Mouse (Mus musculus) cerebellum, adult 11-12 months (tissue): Measurements from ENCODE around the gene Gm3106.
"Not testable (repeated sequence)": the region's sequence is repeated elsewhere in the genome, so short reads cannot be mapped to it uniquely, and the experiment has no call there.

Experiments used
- DNase-seq: peaks from one replicate; pipeline ENCODE4 v3.0.0; 2022

Gene Gm3106

DNA sequence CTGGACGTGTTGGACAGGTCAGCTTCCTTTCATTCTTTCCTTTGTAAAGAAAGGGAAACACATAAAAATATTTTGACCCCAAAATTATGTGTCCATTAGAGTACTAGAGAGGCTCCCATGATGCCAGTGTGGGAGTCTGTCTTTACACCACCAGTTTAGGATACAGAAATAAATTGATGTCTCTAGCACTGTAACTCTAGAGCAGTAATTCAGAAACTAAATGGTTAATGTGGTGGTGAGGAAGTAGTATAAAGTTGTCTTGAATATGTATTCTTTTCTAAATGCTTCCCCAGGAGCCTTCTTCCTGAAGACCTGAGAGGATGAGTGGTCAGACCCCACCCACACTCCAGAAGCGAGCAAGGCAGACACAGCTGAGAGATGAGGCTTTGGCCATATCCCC lies at the start of gene Gm3106:
Gene Gm3106 (plus strand): TSS at position 301 of the 400 bp plus-strand sequence.
- not testable (repeated sequence) for DNase-seq
